Comparison of ENCODE assay signal across 24 mouse cellular contexts in the genomic region with DNA sequence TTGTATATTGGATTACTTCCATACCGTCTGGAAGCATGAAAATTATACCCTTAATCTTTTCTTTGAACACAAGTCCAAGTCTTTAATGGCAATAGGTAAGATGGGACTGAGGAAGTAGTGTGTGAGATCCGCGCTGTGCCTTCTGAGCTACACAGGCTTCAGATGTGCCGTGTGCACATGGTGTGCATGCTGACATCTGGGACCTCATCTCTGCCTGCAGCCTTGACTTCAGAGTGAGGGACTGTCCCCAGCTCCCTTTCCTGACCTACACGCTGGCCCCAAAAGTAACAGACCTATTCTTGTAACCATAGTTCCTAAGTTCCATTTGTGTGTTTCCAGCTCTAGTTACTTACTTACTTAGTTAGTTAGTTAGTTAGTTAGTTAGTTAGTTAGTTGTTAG.
"Had no signal": no experiment of that assay in that cellular context is flagged by ENCODE, and none has a peak within 500 bp of the region (broad histone marks: within the 10 kb centered on the region; RNA-seq: fewer than 3 reads in every experiment).

No protein-coding gene starts in this region.

- DNase-seq: cerebellum, adult 8-10 months; cerebellum, adult 9-10 months; cerebellum, adult 9-11 months; cerebellum, postnatal 10 days; cerebellum, postnatal 14 days; cerebellum, postnatal 25 days; cerebellum, postnatal 36 days; embryo, embryonic 11 days; forebrain, postnatal 0 days; gastrocnemius, adult 2 months; gastrocnemius, postnatal 10 days; gastrocnemius, postnatal 14 days; gastrocnemius, postnatal 25 days; gastrocnemius, postnatal 36 days had no signal

- H3K4me3 ChIP-seq: embryonic facial prominence, embryonic 10.5 days; embryonic facial prominence, embryonic 12.5 days; embryonic facial prominence, embryonic 13.5 days; embryonic facial prominence, embryonic 15.5 days; erythroblast, embryonic 14.5 days; forebrain, embryonic 10.5 days; forebrain, embryonic 12.5 days; forebrain, embryonic 13.5 days; forebrain, embryonic 15.5 days; gastrocnemius, adult 2 months had no signal

- H3K27ac ChIP-seq: embryonic facial prominence, embryonic 10.5 days; embryonic facial prominence, embryonic 12.5 days; embryonic facial prominence, embryonic 13.5 days; embryonic facial prominence, embryonic 15.5 days; forebrain, embryonic 10.5 days; forebrain, embryonic 12.5 days; forebrain, embryonic 13.5 days; forebrain, embryonic 15.5 days; gastrocnemius, adult 2 months had no signal

- H3K9ac ChIP-seq: embryonic facial prominence, embryonic 12.5 days; embryonic facial prominence, embryonic 13.5 days; embryonic facial prominence, embryonic 15.5 days; forebrain, embryonic 12.5 days; forebrain, embryonic 13.5 days; forebrain, embryonic 15.5 days; forebrain, postnatal 0 days had no signal

- H3K36me3 ChIP-seq: embryonic facial prominence, embryonic 10.5 days; embryonic facial prominence, embryonic 12.5 days; embryonic facial prominence, embryonic 13.5 days; embryonic facial prominence, embryonic 15.5 days; forebrain, embryonic 10.5 days; forebrain, embryonic 12.5 days; forebrain, embryonic 15.5 days had no signal

- H3K4me1 ChIP-seq: embryonic facial prominence, embryonic 10.5 days; embryonic facial prominence, embryonic 12.5 days; embryonic facial prominence, embryonic 15.5 days; forebrain, embryonic 10.5 days; forebrain, embryonic 12.5 days; forebrain, embryonic 13.5 days; forebrain, embryonic 15.5 days had no signal

- H3K9me3 ChIP-seq: embryonic facial prominence, embryonic 10.5 days; embryonic facial prominence, embryonic 12.5 days; embryonic facial prominence, embryonic 13.5 days; embryonic facial prominence, embryonic 15.5 days; forebrain, embryonic 10.5 days; forebrain, embryonic 12.5 days; forebrain, embryonic 13.5 days; forebrain, embryonic 15.5 days had no signal

- H3K4me2 ChIP-seq: embryonic facial prominence, embryonic 12.5 days; embryonic facial prominence, embryonic 13.5 days; embryonic facial prominence, embryonic 15.5 days; forebrain, embryonic 12.5 days; forebrain, embryonic 13.5 days; forebrain, embryonic 15.5 days; heart, embryonic 11.5 days had no signal

- H3K27me3 ChIP-seq: embryonic facial prominence, embryonic 12.5 days; embryonic facial prominence, embryonic 13.5 days; embryonic facial prominence, embryonic 15.5 days; forebrain, embryonic 12.5 days; forebrain, embryonic 13.5 days; forebrain, embryonic 15.5 days had no signal
